Mouse (Mus musculus): ENCODE data around the gene Dhtkd1. TPM values are rescaled to one million over a fixed set of nuclear protein-coding genes. Genes with fewer than 3 reads are reported as not detected.

The Dhtkd1 gene
- total RNA-seq, 2 experiments from 2014 or later: 4.4 to 8.8 TPM

DNA sequence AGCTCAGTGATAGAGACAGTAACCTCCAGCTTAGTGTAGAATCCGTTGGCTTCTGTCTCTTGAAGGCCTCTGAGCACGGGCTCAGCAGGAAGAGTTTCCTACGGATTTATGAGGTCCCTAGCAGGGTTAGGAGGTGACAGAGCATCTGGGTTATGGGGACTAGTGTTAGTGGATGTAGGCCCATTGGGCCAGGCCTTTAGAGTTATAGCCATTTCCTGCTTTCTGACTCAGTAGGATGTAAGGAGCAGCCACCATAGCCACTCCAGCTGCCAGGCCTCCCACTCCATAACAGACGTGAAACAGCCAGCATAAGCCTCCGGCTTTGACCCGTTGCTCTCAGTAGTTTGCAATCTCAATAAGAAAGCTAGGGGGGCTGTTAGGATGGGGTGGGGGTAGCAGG is 6.5 kb downstream of the Dhtkd1 start:
- no peak for ATAC-seq (replicated peaks; ENCODE audit: low FRiP score, poor library complexity, severe bottlenecking)

DNA sequence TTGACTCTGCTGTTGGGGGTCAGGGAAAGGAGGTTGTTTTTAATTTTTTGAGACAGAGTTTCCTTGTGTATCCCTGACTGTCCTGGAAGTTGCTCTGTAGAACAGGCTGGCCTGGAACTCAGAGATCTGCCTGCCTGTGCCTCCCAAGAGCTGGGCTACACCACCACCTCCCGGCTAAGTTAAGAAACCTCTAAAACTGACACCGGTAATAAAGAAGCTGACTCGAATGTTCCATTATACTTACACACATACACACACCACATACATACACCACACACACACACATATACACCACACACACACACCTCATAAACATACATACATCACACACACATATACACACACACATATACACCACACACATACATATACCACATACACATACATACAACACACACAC is 7.7 kb downstream of the Dhtkd1 start:
- no peak for ATAC-seq (replicated peaks; ENCODE audit: low FRiP score, poor library complexity, severe bottlenecking)

- no peak for ATAC-seq (replicated peaks; ENCODE audit: low FRiP score, poor library complexity, severe bottlenecking)
Observed at GRCm38 (mm10) chr2:5931938-5932337, 10.7 kb downstream of the Dhtkd1 start.

DNA sequence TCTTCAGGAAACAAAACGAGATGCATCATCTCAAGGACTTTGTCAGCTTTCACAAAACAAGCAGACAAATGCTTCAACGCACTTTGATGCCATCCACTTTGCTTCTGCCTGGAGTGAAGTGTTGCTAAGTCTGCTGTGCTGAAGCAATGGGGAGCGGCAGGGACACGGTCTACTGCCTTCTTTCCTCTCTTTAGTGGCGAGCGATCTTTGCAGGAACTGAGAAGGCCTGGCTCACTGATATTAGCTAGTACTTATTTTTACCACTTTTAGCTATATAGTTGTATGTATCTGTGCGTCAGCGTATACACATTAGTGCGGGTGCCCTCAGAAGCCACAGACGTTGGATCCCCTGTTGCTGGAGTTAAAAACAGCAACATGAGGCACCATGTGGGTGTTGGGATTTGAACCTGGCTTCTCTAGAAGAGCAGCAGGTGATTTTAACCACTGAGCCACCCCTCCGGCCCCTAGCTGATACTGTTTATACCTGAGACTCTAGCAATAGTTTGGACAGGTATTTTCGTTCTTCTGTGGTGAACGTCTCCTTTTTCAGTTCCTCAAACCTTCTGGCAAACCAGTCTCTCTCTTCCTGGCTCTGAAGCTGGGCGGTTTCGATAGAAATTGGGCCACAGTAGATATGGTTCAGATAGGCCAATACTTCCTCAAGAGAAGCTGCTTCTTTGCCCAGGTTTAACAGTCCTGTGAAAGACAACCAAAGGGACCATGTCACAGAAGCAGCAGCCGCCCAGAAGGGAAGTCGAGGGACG is 12.1 kb downstream of the Dhtkd1 start:
- no peak for ATAC-seq (replicated peaks; ENCODE audit: low FRiP score, poor library complexity, severe bottlenecking)

DNA sequence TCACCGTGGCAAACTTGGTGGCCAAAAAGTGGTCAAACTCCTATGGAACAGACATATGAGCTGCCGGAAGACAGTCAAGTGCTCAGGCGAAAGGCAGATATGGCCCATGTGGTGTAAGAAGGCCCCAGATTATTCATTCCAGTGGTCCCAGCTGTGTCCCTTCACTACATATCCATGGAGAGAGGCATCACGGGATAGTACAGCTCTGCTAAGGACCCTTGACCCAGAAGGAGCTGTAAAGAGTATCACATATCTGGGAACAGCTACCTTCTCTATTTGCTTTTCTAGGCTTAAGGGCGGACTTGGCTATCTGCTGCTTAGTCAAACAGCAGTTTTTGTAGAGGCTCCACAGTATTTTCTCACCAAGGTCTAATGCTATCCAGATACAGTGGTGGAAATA is 12.8 kb downstream of the Dhtkd1 start:
- no peak for ATAC-seq (replicated peaks; ENCODE audit: low FRiP score, poor library complexity, severe bottlenecking)

GRCm38 (mm10) chr2:5927481-5927880 is 15.1 kb downstream of the Dhtkd1 start:
- ATAC-seq (replicated peaks; ENCODE audit: low FRiP score, poor library complexity, severe bottlenecking): no peak

GRCm38 (mm10) chr2:5923786-5924185 is 18.8 kb downstream of the Dhtkd1 start:
- ATAC-seq (replicated peaks; ENCODE audit: low FRiP score, poor library complexity, severe bottlenecking): no peak

GRCm38 (mm10) chr2:5922823-5923222 is 19.8 kb downstream of the Dhtkd1 start:
- ATAC-seq (replicated peaks; ENCODE audit: low FRiP score, poor library complexity, severe bottlenecking): no peak

GRCm38 (mm10) chr2:5911282-5911965 is 31.2 kb downstream of the Dhtkd1 start:
- no peak for ATAC-seq (replicated peaks; ENCODE audit: low FRiP score, poor library complexity, severe bottlenecking)

GRCm38 (mm10) chr2:5906625-5907024 is 36.0 kb downstream of the Dhtkd1 start:
- ATAC-seq (replicated peaks; ENCODE audit: low FRiP score, poor library complexity, severe bottlenecking): peak; percentile 83

DNA sequence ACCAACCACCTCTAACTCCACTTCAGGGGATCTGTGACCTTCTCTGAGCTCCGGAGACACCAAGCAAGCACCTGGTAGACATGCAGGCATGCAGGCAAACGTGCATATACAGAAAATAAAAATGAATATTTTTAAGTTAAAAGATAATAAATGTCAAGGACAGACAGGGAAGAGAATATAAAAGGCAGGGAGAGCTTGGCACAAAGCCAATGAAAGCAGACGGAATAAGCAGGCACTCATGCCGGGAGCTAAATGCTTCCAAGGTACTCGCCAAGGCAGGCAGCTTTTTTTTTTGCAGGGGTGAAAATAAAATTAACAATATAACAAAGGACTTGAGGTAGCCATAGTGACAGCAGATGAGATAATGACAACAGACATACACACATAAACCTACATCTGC is 36.5 kb downstream of the Dhtkd1 start:
- no peak for ATAC-seq (replicated peaks; ENCODE audit: low FRiP score, poor library complexity, severe bottlenecking)

GRCm38 (mm10) chr2:5900145-5900544 is 42.4 kb downstream of the Dhtkd1 start:
- ATAC-seq (replicated peaks; ENCODE audit: low FRiP score, poor library complexity, severe bottlenecking): no peak

- ATAC-seq (replicated peaks; ENCODE audit: low FRiP score, poor library complexity, severe bottlenecking): peak; percentile 96
Observed at GRCm38 (mm10) chr2:5894843-5895570, 47.6 kb downstream of the Dhtkd1 start, which contains the start of gene Sec61a2. Gene Sec61a2 (minus strand): TSS chr2:5895432.

- no peak for ATAC-seq (replicated peaks; ENCODE audit: low FRiP score, poor library complexity, severe bottlenecking)
Observed at GRCm38 (mm10) chr2:5894296-5894695, 48.3 kb downstream of the Dhtkd1 start.

DNA sequence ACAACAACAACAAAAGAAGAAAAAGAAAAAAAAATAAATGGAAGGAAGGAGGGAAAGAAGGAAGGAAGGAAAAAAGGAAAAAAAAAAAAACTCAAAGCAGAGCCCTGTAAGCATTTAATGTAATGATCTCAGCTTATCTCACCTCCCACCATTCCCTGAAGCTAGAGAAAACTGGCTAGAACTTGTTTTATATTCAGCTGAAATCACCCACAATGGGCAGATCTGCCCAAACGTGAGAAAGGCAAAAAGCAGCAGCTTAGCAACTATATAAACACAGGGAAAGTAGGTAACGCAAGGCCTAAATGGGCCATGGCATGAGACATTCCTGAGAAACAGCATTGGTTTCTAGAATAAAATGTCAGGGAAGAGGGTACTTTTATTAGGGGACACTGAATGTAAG is 53.2 kb downstream of the Dhtkd1 start:
- ATAC-seq (replicated peaks; ENCODE audit: low FRiP score, poor library complexity, severe bottlenecking): no peak

- ATAC-seq (replicated peaks; ENCODE audit: low FRiP score, poor library complexity, severe bottlenecking): no peak
Observed at GRCm38 (mm10) chr2:5888865-5889264, 53.7 kb downstream of the Dhtkd1 start.

- peak; percentile 39; the same call in 1 of the 2 replicates for ATAC-seq (replicated peaks; ENCODE audit: low FRiP score, poor library complexity, severe bottlenecking)
Observed at GRCm38 (mm10) chr2:5877446-5877845, 65.1 kb downstream of the Dhtkd1 start.

DNA sequence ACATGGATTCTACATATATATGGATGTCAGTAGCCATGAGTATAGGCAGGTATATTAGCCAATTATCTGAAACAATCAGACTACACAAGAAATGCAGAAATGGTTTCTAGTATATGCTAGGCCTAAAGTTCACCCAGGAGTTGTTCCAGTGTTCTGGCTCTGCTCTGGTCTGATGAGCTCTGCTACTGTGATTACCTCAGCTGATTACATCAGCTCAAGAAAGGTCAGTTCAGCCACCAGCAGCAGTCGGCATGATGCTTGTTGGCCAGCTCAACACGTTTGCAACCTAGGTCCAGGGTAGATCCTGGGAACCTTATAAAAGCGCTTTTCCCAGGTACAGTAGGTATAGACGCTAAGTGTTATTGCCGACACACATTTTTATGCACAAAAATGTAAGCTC is 72.8 kb downstream of the Dhtkd1 start:
- no peak for ATAC-seq (replicated peaks; ENCODE audit: low FRiP score, poor library complexity, severe bottlenecking)

DNA sequence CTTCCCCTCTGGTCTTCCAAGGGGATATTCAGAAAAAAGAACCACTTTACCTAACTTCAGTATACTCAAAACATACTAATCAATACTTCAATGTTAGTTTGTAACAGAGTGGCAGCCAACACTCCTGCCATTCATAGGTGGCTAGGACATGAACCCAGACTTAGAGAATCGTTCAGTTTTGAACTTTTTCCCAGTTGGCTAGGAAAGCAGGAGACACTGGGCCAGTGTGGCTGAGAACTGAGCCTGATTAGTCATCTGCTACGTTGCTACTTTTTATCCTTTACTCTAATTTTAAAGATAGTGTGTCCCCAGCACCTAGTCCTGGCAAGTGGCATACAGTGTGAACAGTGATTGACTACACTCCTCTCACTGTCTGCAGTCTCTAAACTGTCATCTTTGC is 74.9 kb downstream of the Dhtkd1 start:
- no peak for ATAC-seq (replicated peaks; ENCODE audit: low FRiP score, poor library complexity, severe bottlenecking)

GRCm38 (mm10) chr2:5862834-5863233 is 79.8 kb downstream of the Dhtkd1 start, which contains the start of gene Gm13199:
Gene Gm13199 (minus strand): TSS chr2:5862934.
- ATAC-seq (replicated peaks; ENCODE audit: low FRiP score, poor library complexity, severe bottlenecking): no peak

- no peak for ATAC-seq (replicated peaks; ENCODE audit: low FRiP score, poor library complexity, severe bottlenecking)
Observed at GRCm38 (mm10) chr2:5851866-5852265, 90.7 kb downstream of the Dhtkd1 start.
